Mouse (Mus musculus) left cerebral cortex, adult 2 months (tissue): ENCODE data around the gene Arhgef25. TPM values are rescaled to one million over a fixed set of nuclear protein-coding genes. Genes with fewer than 3 reads are reported as not detected.

Experiments used
- DNase-seq, 2 experiments: peaks; one replicate each; pipeline ENCODE4 v3.0.0; 2021 to 2022; ENCODE audit warnings: low spot score in 2 of 2, mixed read lengths in 1 of 2; ENCODE audit errors: extremely low spot score in 1 of 2
- H3K27ac ChIP-seq: fragments of 200-600 bp; 2 replicates; pipeline ENCODE4 v1.8.1; 2022
- H3K4me3 ChIP-seq: fragments of 200-600 bp; 2 replicates; pipeline ENCODE4 v1.8.1; 2022
- CTCF ChIP-seq: fragments of 200-600 bp; IDR thresholded peaks from 2 replicates; pipeline ENCODE4 v1.8.1; 2022; ENCODE audit warnings: antibody characterized with exemption, mild to moderate bottlenecking, moderate library complexity
- intact Hi-C: fragments of 180-260 bp; cut with DNase I; formaldehyde crosslinking; loops from one replicate; pipeline ENCODE4 v1.15.1; 2025
- total RNA-seq, 2 experiments: library from RNA; stranded (reverse); gene quantifications; 2 replicates each; pipeline ENCODE4 v1.2.3; 2021

The Arhgef25 gene
- total RNA-seq, 2 experiments from 2014 or later: 198 to 208 TPM

GRCm38 (mm10) chr10:127191191-127192056, 1.5 kb upstream of the Arhgef25 start:
- intact Hi-C loops: loop anchor here (2.0 kb wide), 1 partner anchor 25 kb away; no protein-coding TSS in a partner anchor
- Histone ChIP-seq H3K4me3 (no peak overlapping the region), H3K27ac (peak overlapping the region; percentile 47; the same call in 1 of the 2 replicates)
- DNase-seq: no peak
- no peak for TF ChIP-seq CTCF

- DNase-seq: no peak
- intact Hi-C loops: loop anchor here (2.0 kb wide), 1 partner anchor 24 kb away; no protein-coding TSS in a partner anchor
- H3K4me3 ChIP-seq: no peak overlapping the region
- H3K27ac ChIP-seq: peak overlapping the region; percentile 47; the same call in 1 of the 2 replicates
- TF ChIP-seq CTCF: no peak
These were observed 711 bp upstream of the Arhgef25 start for GRCm38 (mm10) chr10:127190398-127191190.

- intact Hi-C loops: loop anchor here (2.0 kb wide), 1 partner anchor 38 kb away; no protein-coding TSS in a partner anchor
- no peak for TF ChIP-seq CTCF
- Histone ChIP-seq H3K4me3 (peak overlapping the region; percentile 84), H3K27ac (peak overlapping the region; percentile 92)
- DNase-seq: no peak
These were observed 700 bp downstream of the Arhgef25 start for GRCm38 (mm10) chr10:127189116-127189650.

GRCm38 (mm10) chr10:127188465-127189115, 1.3 kb downstream of the Arhgef25 start:
- intact Hi-C loops: loop anchor here (2.0 kb wide), 1 partner anchor 38 kb away; no protein-coding TSS in a partner anchor
- peak in 1 of 2 experiments; percentile 61 for DNase-seq

GRCm38 (mm10) chr10:127188079-127188453, 1.8 kb downstream of the Arhgef25 start:
- intact Hi-C loops: loop anchor here (2.0 kb wide), 1 partner anchor 39 kb away; no protein-coding TSS in a partner anchor
- peak overlapping the region; percentile 92 for H3K27ac ChIP-seq
- TF ChIP-seq CTCF: no peak
- no peak for DNase-seq
- H3K4me3 ChIP-seq: peak overlapping the region; percentile 84

More at GRCm38 (mm10) chr10:127188465-127189115, 1.3 kb downstream of the Arhgef25 start:
- no peak for TF ChIP-seq CTCF
- peak overlapping the region; percentile 92 for H3K27ac ChIP-seq
- peak overlapping the region; percentile 84 for H3K4me3 ChIP-seq

GRCm38 (mm10) chr10:127187371-127188078, 2.4 kb downstream of the Arhgef25 start:
- no peak for TF ChIP-seq CTCF
- peak; percentile 61 to 70 for DNase-seq
- H3K4me3 ChIP-seq: peak overlapping the region; percentile 84
- peak overlapping the region; percentile 92 for H3K27ac ChIP-seq
- intact Hi-C loops: loop anchor here (2.0 kb wide), 1 partner anchor 39 kb away; no protein-coding TSS in a partner anchor

GRCm38 (mm10) chr10:127186451-127186850, 3.4 kb downstream of the Arhgef25 start:
- Histone ChIP-seq H3K4me3 (no peak overlapping the region), H3K27ac (no peak overlapping the region)
- DNase-seq: no peak
- peak; percentile 47 for TF ChIP-seq CTCF
- intact Hi-C loops: no loop called here

- no peak overlapping the region for H3K4me3 ChIP-seq
- no peak for DNase-seq
- H3K27ac ChIP-seq: no peak overlapping the region
- no peak for TF ChIP-seq CTCF
- intact Hi-C loops: no loop called here
These were observed 4.4 kb downstream of the Arhgef25 start for GRCm38 (mm10) chr10:127185506-127185905.

- Histone ChIP-seq H3K27ac (no peak overlapping the region), H3K4me3 (no peak overlapping the region)
- intact Hi-C loops: no loop called here
- no peak for DNase-seq
- TF ChIP-seq CTCF: no peak
These were observed 4.8 kb downstream of the Arhgef25 start for GRCm38 (mm10) chr10:127185101-127185500.

GRCm38 (mm10) chr10:127183759-127184158, 6.1 kb downstream of the Arhgef25 start:
- no peak overlapping the region for H3K27ac ChIP-seq

GRCm38 (mm10) chr10:127182624-127183023, 7.3 kb downstream of the Arhgef25 start:
- intact Hi-C loops: no loop called here
- no peak overlapping the region for H3K27ac ChIP-seq
- DNase-seq: no peak

More at GRCm38 (mm10) chr10:127183759-127184158, 6.1 kb downstream of the Arhgef25 start:
- H3K4me3 ChIP-seq: no peak overlapping the region
- intact Hi-C loops: no loop called here
- DNase-seq: no peak
- TF ChIP-seq CTCF: no peak

More at GRCm38 (mm10) chr10:127182624-127183023, 7.3 kb downstream of the Arhgef25 start:
- H3K4me3 ChIP-seq: no peak overlapping the region
- no peak for TF ChIP-seq CTCF
